Mouse (Mus musculus) embryonic fibroblast, embryonic 13.5 days (primary cell): ENCODE measurements around the gene Kcnab3. TPM values are rescaled to one million over a fixed set of nuclear protein-coding genes. Genes with fewer than 3 reads are reported as not detected.

ENCODE experiments used
- H3K27ac ChIP-seq: 2 replicates; pipeline ENCODE4 v1.5.1; 2012; ENCODE audit warnings: low read length, control low read depth, inconsistent platforms; ENCODE audit not compliant: insufficient read depth
- H3K4me1 ChIP-seq: 2 replicates; pipeline ENCODE4 v1.6.1; 2011; ENCODE audit warnings: low read length; ENCODE audit not compliant: control insufficient read depth, insufficient read depth
- H3K4me3 ChIP-seq: 2 replicates; pipeline ENCODE4 v1.5.1; 2011; ENCODE audit warnings: mild to moderate bottlenecking, control low read depth, low read length; ENCODE audit not compliant: insufficient read depth
- CTCF ChIP-seq: IDR thresholded peaks from 2 replicates; pipeline ENCODE4 v1.5.1; 2011; ENCODE audit warnings: mild to moderate bottlenecking, control low read depth, low read length, moderate library complexity, borderline replicate concordance; ENCODE audit not compliant: insufficient read depth
- POLR2A ChIP-seq: IDR thresholded peaks from 2 replicates; pipeline ENCODE4 v1.6.1; 2011; ENCODE audit warnings: low read depth, mild to moderate bottlenecking, control low read depth, low read length, moderate library complexity
- polyA plus RNA-seq: library from polyadenylated mRNA; stranded (reverse); fragments of >200 nt; gene quantifications from 2 replicates; pipeline ENCODE4 v1.2.4, GENCODE M21; 2011; ENCODE audit warnings: low read depth; ENCODE audit not compliant: missing spikeins, insufficient read length

Gene Kcnab3
- polyA plus RNA-seq, 1 experiment, result 2.1 TPM

DNA sequence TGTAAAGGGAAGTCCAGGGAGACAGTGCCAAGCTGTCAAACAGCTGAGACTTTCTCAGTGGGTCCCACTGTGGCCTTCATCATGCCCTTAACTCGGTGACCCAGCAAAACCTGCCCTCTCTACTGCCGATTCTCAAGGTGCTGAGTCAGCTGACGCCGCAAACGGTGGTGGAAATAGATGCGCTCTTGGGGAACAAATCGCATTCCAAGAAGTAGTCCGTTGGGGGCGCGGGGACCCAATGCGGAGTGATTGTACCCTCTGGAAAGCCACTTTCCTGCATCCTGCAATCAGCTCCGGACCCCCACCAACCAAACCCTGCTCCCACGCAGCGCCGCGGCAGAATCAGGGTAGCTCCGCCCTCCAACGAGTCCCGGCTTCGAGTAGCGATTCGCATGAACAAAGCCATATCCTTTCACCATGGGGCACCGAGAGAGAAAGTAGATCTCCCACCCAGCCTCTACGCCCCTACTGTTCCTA, 5.9 kb downstream of the Kcnab3 start:
- Histone ChIP-seq H3K4me1 (peaks cover 10% of the 10 kb centered on the region), H3K4me3 (peak overlapping the region; percentile 42), H3K27ac (no peak overlapping the region)
- TF ChIP-seq POLR2A (peak; percentile 89), CTCF (no peak)

DNA sequence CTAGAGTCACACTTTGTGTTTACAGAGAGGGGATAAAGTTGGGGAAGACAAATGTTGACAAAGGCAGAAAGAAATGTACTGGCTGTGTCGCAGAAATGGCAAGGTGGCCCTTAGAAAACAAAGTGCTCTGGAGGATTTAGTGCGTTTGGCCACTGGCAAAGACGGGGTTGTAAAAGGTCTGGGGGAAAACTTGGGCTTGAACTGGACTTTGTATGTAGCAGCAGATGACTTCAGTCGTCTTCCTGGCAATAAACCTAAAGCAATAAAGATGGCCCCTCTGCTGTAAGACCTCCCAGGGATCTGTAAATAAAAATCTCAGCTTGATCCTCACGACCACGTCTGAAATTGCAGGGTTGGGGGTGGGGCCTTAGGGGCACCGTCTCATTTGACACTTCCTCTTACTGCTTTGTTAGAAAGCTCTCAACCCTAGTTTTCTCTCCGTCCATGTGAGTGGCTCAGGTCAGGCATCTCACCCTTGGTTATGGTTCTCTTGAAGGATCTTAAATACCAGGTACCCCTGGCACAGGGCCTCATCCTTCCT, 6.7 kb downstream of the Kcnab3 start:
- Histone ChIP-seq H3K27ac (no peak overlapping the region), H3K4me1 (peaks cover 10% of the 10 kb centered on the region), H3K4me3 (no peak overlapping the region)
- no peak for TF ChIP-seq CTCF
- TF ChIP-seq POLR2A, result no peak

DNA sequence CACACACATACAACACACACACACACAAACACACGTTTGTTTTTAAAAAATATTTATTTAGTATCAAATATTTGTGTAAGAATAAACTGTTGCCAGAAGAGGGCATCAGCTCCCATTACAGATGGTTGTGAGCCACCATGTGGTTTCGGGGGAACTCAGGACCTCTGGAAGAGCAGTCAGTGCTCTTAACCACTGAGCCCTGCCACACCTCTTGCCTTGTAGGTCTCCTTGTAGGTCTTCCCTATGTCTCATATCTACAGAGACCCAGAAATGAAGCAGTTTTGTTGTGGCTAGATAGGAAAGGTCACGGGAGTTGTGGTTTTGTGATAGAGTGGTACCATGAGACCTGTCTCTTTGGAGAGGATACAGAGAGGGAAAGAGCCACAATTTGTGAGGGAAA, 7.9 kb downstream of the Kcnab3 start:
- Histone ChIP-seq H3K27ac (peak overlapping the region; percentile 63), H3K4me1 (peaks cover 10% of the 10 kb centered on the region), H3K4me3 (no peak overlapping the region)
- no peak for TF ChIP-seq POLR2A
- TF ChIP-seq CTCF, result no peak

DNA sequence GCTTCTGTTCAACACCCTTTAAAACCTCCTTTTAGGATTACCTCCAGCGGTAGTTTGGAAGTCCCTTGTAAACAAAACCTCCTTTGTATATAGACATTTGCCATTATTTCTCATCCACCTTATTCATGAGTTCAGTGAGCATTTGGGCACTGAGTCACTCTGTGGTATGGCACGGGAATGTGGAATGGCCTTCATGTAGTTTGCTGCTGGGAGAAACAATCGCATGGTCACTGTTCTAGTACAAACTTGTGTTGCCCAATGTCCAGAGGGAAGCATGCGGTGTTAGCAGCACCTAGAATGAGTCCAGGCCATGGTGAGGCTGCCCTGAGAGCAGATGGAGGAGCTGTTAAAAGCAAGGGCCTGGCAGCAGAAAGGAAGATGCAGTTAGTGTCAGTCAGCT, 8.7 kb downstream of the Kcnab3 start:
- Histone ChIP-seq H3K4me3 (no peak overlapping the region), H3K4me1 (peaks cover 10% of the 10 kb centered on the region), H3K27ac (peak overlapping the region; percentile 9; the same call in 1 of the 2 replicates)
- TF ChIP-seq CTCF, result no peak
- TF ChIP-seq POLR2A, result no peak

DNA sequence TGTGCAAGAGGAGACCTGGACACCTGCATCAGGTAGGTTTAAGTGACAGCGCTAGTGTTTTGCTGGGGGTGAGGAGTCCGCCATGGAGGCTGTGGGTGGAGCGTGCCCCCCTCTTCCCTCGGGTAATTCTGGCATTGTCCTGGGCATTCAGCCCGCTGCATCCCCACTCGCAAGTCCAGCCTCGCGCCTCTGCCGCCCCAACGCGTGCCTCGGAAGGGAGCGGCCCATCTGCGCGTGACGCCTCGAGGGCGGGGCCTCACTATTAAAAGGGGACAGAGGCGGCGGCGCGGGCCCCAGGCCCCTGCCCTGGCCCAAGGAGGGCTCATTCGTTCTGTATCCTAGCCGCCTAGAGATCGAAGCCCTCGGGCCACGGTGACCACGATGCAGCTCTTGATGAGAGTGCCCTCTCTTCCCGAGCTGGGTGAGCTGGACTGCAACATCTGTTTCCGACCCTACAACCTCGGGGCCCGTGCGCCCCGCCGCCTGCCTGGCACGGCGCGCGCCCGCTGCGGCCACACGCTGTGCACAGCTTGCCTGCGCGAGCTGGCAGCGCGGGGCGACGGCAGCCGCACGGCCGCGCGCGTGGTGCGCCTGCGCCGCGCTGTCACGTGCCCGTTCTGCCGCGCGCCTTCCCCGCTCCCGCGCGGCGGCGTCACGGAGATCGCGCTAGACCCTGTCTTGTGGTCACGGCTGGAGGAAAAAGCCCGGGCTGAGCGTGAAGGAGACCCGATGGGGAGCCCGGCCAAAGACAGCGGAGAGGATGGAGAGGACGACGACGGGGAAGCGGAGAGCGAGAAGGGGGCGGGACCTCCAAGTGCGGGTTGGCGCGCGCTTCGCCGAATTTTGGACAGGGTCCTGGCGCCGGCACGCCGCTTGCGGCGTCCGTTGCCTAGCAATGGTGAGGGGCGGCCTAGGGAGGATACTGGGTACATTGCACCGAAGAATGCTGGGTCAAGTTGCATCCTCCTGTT, 14.4 kb downstream of the Kcnab3 start, which contains the start of gene Rnf227:
TSS of gene Rnf227 (plus strand) at position 301 of the 971 bp plus-strand sequence.
- TF ChIP-seq CTCF (no peak), POLR2A (peak; percentile 48; the same call in 1 of the 2 replicates)
- peak within 1 kb of the TSS; percentile 43 for H3K4me3 ChIP-seq
- no peak within 1 kb of the TSS for H3K27ac ChIP-seq
- 0 out of 2 replicates have a peak, but pooled peaks cover 3% of the 10 kb centered on the region for H3K4me1 ChIP-seq

DNA sequence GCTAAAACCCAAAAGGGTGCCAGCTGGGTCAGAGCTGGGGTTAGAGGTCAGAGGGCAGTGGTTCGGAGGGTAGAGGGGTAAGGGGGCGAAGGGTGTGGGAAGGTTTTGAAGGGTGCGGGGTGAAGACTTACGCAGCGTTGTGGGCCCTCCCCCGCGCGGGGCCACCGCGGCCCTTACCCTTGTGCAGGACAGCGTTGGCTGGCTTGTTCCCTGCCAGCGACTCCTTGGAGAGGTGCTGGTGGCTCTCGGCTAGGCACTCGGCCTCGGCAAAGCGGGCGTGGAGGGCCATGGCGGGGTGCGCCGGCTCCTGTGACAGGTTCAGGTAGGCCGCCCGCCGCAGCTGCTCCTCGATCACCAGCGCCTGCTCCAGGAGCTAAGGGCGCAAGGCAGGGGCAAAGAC, 20.4 kb downstream of the Kcnab3 start:
- no peaks in the 10 kb centered on the region for H3K4me1 ChIP-seq
- H3K4me3 ChIP-seq, result no peak overlapping the region
- TF ChIP-seq CTCF (no peak), POLR2A (no peak)
- H3K27ac ChIP-seq, result no peak overlapping the region

DNA sequence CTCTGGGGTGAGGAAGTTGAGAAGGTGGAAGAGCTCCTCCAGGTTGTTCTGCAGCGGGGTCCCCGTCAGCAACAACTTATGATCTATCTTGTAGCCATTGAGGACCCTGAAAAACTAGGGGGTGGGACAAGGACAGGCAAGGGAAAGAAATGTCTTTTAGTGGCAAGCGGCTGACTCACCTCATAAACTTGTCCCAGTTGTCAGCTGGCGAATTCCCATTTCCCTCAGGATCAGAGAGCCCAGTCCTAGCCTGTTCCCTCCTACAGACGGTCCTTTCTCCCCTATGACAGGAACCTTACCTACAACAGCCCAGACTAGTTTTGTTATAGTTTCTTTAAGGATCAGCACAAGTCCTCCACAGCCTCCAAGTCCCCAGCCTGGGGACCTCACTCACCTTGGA, 30.5 kb downstream of the Kcnab3 start:
- TF ChIP-seq CTCF, result no peak
- Histone ChIP-seq H3K27ac (no peak overlapping the region), H3K4me1 (no peaks in the 10 kb centered on the region), H3K4me3 (no peak overlapping the region)

DNA sequence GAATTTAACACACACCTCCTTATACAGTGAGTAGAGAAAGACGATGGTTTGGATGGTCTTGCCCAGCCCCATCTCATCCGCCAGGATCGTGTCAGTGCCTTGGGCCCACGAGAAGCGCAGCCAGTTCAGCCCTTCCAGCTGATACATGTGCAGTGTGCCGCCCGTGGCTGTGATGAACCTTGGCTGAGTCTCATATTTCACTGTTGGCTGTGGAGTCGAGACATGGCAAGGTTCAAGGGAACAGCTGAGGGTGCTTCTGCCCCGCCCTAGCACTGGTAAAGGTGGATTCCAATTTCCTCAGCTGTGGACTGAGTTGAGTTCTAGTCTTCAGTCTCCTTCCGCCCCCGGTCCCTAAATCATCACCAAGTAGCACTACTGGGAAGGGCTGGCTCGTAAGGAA, 31.6 kb downstream of the Kcnab3 start:
- Histone ChIP-seq H3K4me3 (no peak overlapping the region), H3K4me1 (peaks cover under 1% of the 10 kb centered on the region; the same call in 1 of the 2 replicates), H3K27ac (no peak overlapping the region)
- TF ChIP-seq CTCF (no peak), POLR2A (no peak)

DNA sequence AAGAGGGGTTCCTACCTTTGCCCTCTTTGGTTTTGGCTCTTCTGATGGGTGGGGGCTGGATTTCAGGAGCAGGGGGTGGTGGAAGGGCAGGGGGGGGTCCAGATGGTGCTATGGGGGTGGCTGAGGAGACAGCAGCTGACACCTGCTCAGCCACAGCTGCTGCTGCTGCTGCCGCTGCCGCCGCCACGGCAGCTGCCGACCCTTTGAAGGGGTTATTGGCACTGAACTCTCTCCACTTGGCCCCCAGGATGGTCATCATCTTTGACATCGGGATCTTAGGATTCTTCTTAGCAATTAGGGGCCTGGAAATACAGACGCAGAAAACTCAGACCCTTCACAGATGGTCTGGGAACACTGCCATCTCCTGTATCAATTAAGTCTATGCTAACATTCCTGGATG, 36.0 kb downstream of the Kcnab3 start:
- Histone ChIP-seq H3K4me1 (peaks cover 17% of the 10 kb centered on the region), H3K4me3 (no peak overlapping the region), H3K27ac (no peak overlapping the region)
- TF ChIP-seq CTCF (no peak), POLR2A (no peak)

- Histone ChIP-seq H3K4me3 (no peak overlapping the region), H3K4me1 (peaks cover 17% of the 10 kb centered on the region), H3K27ac (no peak overlapping the region)
- TF ChIP-seq POLR2A (no peak), CTCF (no peak)
Observed at GRCm38 (mm10) chr11:69362479-69362878, 36.4 kb downstream of the Kcnab3 start.

GRCm38 (mm10) chr11:69364376-69364775, 38.3 kb downstream of the Kcnab3 start:
- H3K4me3 ChIP-seq, result no peak overlapping the region
- H3K4me1 ChIP-seq, result peaks cover 17% of the 10 kb centered on the region
- H3K27ac ChIP-seq, result no peak overlapping the region
- TF ChIP-seq POLR2A (no peak), CTCF (no peak)
